Mouse (Mus musculus): Measurements from ENCODE around the gene Olfr172. TPM values are rescaled to one million over a fixed set of nuclear protein-coding genes. Genes with fewer than 3 reads are reported as not detected.

Olfr172 gene
- not detected in 2 replicates for polyA plus RNA-seq (2015; fragmentation: Nextera tagmentation; extraction: Ambion mirVana)

DNA sequence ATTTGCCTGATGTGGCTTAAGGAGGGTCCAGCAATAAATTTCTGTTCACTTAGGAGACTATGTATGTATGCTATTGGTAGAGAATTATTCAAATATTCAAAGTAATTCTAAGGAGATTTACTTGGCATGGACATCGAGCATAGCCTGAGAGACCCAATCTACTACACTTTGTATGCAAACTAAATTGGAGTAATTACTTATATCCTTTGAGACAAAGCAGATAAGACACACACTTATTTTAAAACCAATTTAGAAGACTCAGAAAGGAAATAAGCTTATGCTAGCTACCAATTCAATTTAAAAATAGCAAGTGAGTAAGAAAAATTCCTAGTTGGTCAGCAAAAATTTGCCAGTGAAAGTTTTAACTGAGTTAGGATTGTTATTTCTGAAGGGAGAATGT is at the start of gene Olfr172:
TSS of gene Olfr172 (minus strand) at position 101 of the 400 bp plus-strand sequence.
- no peak within 1 kb of the TSS for H3K27ac ChIP-seq (replicated peaks)
- no peaks in the 10 kb centered on the region for H3K9me3 ChIP-seq (replicated peaks)
- H3K4me2 ChIP-seq = no peak within 1 kb of the TSS
- H3K27me3 ChIP-seq = no peaks in the 10 kb centered on the region
- H3K36me3 ChIP-seq (replicated peaks) = no peaks in the 10 kb centered on the region
- no peak within 1 kb of the TSS for H3K9ac ChIP-seq
- 55% methylated on average over 1 of the region's 1 CpGs for WGBS (ENCODE audit: insufficient replicate concordance)
- no peak for ATAC-seq (ENCODE audit: insufficient read depth)
- no peaks in the 10 kb centered on the region for H3K4me1 ChIP-seq (replicated peaks)
- H3K4me3 ChIP-seq (replicated peaks) = no peak within 1 kb of the TSS

GRCm38 (mm10) chr16:58800168-58800567 is 37.2 kb upstream of the Olfr172 start, which contains the start of gene Olfr173:
TSS of gene Olfr173 (minus strand) at chr16:58800268.
- H3K4me1 ChIP-seq (replicated peaks) = no peaks in the 10 kb centered on the region
- no peaks in the 10 kb centered on the region for H3K9me3 ChIP-seq (replicated peaks)
- 37% methylated on average over 2 of the region's 2 CpGs for WGBS (ENCODE audit: insufficient replicate concordance)
- H3K4me3 ChIP-seq (replicated peaks) = no peak within 1 kb of the TSS
- no peak within 1 kb of the TSS for H3K9ac ChIP-seq
- no peaks in the 10 kb centered on the region for H3K27me3 ChIP-seq
- no peak for ATAC-seq (ENCODE audit: insufficient read depth)
- H3K36me3 ChIP-seq (replicated peaks) = no peaks in the 10 kb centered on the region
- H3K4me2 ChIP-seq = no peak within 1 kb of the TSS
- H3K27ac ChIP-seq (replicated peaks) = no peak within 1 kb of the TSS

GRCm38 (mm10) chr16:58756191-58756590 is 6.8 kb downstream of the Olfr172 start:
- Histone ChIP-seq H3K9ac (no peak overlapping the region), H3K9me3 (replicated peaks) (no peaks in the 10 kb centered on the region), H3K4me2 (no peak overlapping the region), H3K36me3 (replicated peaks) (no peaks in the 10 kb centered on the region), H3K4me1 (replicated peaks) (no peaks in the 10 kb centered on the region), H3K4me3 (replicated peaks) (no peak overlapping the region), H3K27ac (replicated peaks) (no peak overlapping the region), H3K27me3 (no peaks in the 10 kb centered on the region)
- no peak for ATAC-seq (ENCODE audit: insufficient read depth)

DNA sequence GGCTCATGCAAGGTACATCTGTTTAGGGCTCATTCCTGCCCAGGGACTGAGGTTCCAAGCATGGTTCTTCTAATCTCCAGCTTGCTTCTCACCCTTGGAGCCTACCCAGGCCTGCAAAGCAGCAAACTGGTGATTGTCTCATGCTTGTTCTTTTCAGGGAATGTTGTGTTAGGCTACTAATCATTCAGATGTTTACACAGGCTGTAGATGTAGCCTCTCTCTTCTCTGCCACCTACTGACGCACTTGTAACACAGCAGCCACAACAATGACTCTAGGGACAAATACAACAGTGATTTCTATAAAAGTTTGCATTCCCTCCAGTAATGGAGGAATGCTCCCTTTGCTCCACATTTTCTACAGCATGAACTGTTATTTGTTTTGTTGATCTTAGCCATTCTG is 11.7 kb downstream of the Olfr172 start:
- Histone ChIP-seq H3K27me3 (no peaks in the 10 kb centered on the region), H3K36me3 (replicated peaks) (no peaks in the 10 kb centered on the region), H3K9me3 (replicated peaks) (no peaks in the 10 kb centered on the region), H3K9ac (no peak overlapping the region), H3K4me3 (replicated peaks) (no peak overlapping the region), H3K4me2 (no peak overlapping the region), H3K4me1 (replicated peaks) (no peaks in the 10 kb centered on the region), H3K27ac (replicated peaks) (no peak overlapping the region)
- 14% methylated on average over 1 of the region's 1 CpGs for WGBS (ENCODE audit: insufficient replicate concordance)
- ATAC-seq (ENCODE audit: insufficient read depth) = no peak

GRCm38 (mm10) chr16:58746715-58747114 is 16.3 kb downstream of the Olfr172 start:
- Histone ChIP-seq H3K4me3 (replicated peaks) (no peak overlapping the region), H3K27me3 (no peaks in the 10 kb centered on the region), H3K27ac (replicated peaks) (no peak overlapping the region), H3K4me1 (replicated peaks) (no peaks in the 10 kb centered on the region), H3K9ac (no peak overlapping the region), H3K9me3 (replicated peaks) (no peaks in the 10 kb centered on the region), H3K36me3 (replicated peaks) (no peaks in the 10 kb centered on the region), H3K4me2 (no peak overlapping the region)
- ATAC-seq (ENCODE audit: insufficient read depth) = no peak
- WGBS (ENCODE audit: insufficient replicate concordance) = 60% methylated on average over 4 of the region's 4 CpGs

GRCm38 (mm10) chr16:58740751-58741150 is 22.2 kb downstream of the Olfr172 start:
- H3K4me2 ChIP-seq = no peak overlapping the region
- no peak for ATAC-seq (ENCODE audit: insufficient read depth)
- no peaks in the 10 kb centered on the region for H3K27me3 ChIP-seq
- no peak overlapping the region for H3K27ac ChIP-seq (replicated peaks)
- H3K9me3 ChIP-seq (replicated peaks) = no peaks in the 10 kb centered on the region
- 72% methylated on average over 5 of the region's 5 CpGs for WGBS (ENCODE audit: insufficient replicate concordance)
- H3K4me1 ChIP-seq (replicated peaks) = peaks cover 9% of the 10 kb centered on the region
- no peak overlapping the region for H3K9ac ChIP-seq
- no peak overlapping the region for H3K4me3 ChIP-seq (replicated peaks)
- H3K36me3 ChIP-seq (replicated peaks) = no peaks in the 10 kb centered on the region

DNA sequence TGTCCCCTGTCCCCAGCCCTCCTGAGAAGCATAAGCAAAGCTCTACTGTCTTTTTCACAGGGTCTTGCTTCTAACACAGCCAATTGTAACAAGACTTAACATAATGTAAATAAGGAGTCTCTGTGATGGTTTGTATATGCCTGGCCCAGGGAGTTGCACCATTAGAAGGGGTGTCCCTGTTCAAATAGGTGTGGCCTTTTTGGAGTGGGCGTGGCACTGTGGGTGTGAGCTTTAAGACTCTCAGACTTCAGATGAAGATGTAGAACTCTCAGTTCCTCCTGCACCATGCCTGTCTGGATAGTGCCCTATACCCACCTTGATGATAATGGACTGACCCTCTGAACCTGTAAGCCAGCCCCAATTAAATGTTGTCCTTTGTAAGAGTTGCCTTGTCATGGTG is 24.2 kb downstream of the Olfr172 start:
- no peak overlapping the region for H3K4me2 ChIP-seq
- no peak for ATAC-seq (ENCODE audit: insufficient read depth)
- H3K4me1 ChIP-seq (replicated peaks) = peaks cover 9% of the 10 kb centered on the region
- no peak overlapping the region for H3K9ac ChIP-seq
- 0 out of 2 replicates have a peak, but pooled peaks cover 10% of the 10 kb centered on the region for H3K36me3 ChIP-seq (replicated peaks)
- H3K9me3 ChIP-seq (replicated peaks) = no peaks in the 10 kb centered on the region
- H3K27ac ChIP-seq (replicated peaks) = no peak overlapping the region
- WGBS (ENCODE audit: insufficient replicate concordance) = 57% methylated on average over 1 of the region's 1 CpGs
- no peak overlapping the region for H3K4me3 ChIP-seq (replicated peaks)
- H3K27me3 ChIP-seq = no peaks in the 10 kb centered on the region

DNA sequence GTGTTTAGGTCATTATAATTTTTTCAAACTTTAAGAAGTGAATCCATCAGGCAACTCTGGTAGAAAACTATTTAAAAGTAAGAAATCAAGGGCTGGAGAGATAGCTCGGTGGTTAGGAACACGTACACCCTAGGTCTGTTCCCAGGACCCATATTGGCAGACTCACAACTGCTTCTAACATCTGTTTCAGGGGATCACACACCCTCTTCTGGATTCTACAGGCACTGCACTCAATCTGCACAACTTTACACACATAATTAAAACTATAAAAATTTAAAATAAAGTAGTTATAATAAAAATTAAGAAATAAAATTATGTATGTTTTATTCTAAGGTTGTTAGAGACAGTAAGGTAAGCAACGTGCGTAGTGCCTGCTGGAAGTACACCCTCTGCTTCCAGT is 24.8 kb downstream of the Olfr172 start:
- H3K27me3 ChIP-seq = no peaks in the 10 kb centered on the region
- H3K4me3 ChIP-seq (replicated peaks) = no peak overlapping the region
- H3K27ac ChIP-seq (replicated peaks) = no peak overlapping the region
- H3K4me1 ChIP-seq (replicated peaks) = peaks cover 9% of the 10 kb centered on the region
- H3K4me2 ChIP-seq = no peak overlapping the region
- no peak for ATAC-seq (ENCODE audit: insufficient read depth)
- WGBS (ENCODE audit: insufficient replicate concordance) = 60% methylated on average over 4 of the region's 4 CpGs
- H3K9ac ChIP-seq = no peak overlapping the region
- no peaks in the 10 kb centered on the region for H3K9me3 ChIP-seq (replicated peaks)
- 0 out of 2 replicates have a peak, but pooled peaks cover 11% of the 10 kb centered on the region for H3K36me3 ChIP-seq (replicated peaks)

DNA sequence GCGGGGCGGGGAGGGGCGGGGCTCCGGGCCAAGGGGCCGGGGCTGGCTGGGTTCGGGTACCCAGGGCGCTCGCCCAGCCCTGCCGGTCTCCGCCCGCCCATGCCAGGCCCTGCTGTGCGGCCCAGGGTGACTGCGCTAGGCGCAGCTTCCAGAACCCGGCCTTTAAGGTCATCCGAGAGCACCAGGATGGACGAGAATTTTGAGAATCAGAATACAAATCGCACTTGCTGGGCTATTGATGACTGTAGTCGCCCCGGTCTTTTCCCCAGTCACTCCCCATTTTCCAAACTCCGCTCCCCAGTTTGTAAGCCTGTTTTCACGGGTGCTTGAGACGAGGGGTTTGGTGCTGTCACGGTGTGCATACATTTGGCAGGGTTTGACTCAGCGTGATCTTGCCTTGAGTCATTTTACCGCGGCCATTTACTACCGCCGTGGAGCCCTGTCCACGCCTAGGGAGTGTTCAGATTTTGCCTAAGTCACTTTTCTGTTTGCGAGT is 34.8 kb downstream of the Olfr172 start:
- H3K36me3 ChIP-seq (replicated peaks) = peaks cover 34% of the 10 kb centered on the region
- H3K9ac ChIP-seq = peak overlapping the region; percentile 74
- H3K27me3 ChIP-seq = no peaks in the 10 kb centered on the region
- ATAC-seq (ENCODE audit: insufficient read depth) = peak; percentile 92
- H3K4me1 ChIP-seq (replicated peaks) = peaks cover 13% of the 10 kb centered on the region
- H3K4me3 ChIP-seq (replicated peaks) = peak overlapping the region; percentile 86
- peak overlapping the region; percentile 88 for H3K4me2 ChIP-seq
- no peaks in the 10 kb centered on the region for H3K9me3 ChIP-seq (replicated peaks)
- H3K27ac ChIP-seq (replicated peaks) = peak overlapping the region; percentile 79
- WGBS (ENCODE audit: insufficient replicate concordance) = under 1% methylated on average over 27 of the region's 31 CpGs

DNA sequence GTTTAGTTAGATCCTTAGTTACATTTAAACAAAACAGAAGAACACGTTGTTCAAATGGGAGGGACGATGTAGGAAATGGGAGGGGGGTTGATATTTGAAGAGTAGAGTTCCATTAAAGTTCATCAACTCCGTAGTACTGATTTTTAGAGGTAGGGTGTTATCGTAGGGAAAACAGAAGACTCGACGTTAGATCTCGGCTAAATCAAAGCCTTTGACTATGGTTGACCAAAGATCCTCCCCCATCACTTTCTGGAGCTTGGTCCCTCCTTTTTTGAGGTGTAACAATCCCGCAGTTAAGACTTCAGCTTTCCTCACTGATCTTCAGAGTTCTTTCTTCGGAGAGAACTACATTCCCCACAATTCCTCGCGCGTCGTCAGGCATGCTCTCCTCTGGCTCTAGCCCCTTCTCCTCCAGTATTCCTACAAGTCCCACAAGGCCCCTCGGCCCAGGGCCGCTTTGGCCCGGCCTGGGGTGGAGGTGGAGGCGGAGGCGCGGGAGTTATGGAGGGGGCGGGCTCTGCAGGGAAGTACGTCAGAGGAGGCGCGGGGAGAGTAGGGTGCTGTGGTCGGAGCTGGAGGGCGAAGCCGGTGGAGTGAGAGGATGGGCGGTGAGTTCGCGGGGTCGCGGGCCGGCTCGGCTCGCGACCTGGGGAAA is 35.4 kb downstream of the Olfr172 start, which contains the start of gene Cldnd1:
TSS of gene Cldnd1 (plus strand) at position 434 of the 655 bp plus-strand sequence.
- 2% methylated on average over 35 of the region's 35 CpGs for WGBS (ENCODE audit: insufficient replicate concordance)

DNA sequence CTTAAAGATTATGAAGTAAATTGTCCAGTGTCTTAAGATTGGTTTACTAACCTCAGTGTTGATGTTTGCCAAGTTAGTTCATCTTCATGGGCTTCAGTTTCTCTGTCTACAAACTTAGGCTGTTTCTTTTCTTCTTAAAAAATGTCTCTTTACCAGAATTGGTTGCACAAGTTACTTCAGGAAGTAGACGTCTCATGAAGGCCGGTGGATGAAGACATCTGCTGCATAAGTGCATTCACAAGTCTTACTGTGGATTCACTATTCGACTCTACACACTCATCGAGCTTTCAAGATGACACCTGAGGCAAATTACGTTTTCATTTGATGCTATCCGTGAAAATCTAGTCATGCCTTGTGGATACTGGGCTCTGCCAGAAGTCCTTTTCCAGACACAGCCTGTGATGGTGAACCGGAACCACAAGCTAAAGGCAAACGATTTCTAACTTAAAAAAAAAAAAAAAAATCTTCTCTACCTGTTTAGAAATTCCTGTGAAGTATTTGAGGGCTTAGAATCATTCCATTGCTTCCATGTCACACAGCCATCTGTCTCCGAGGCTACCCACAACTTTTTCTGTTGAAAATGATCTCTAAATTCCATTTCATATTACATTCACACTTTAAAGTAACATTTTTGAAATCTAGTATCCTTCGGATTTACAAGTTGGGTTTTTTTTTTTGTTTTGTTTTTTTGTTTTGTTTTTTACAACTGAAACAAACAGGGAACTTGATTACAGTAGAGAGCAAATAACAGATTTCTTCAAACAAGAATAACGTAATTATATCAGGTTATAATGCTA is 36.1 kb downstream of the Olfr172 start:
- Histone ChIP-seq H3K27me3 (no peaks in the 10 kb centered on the region), H3K9me3 (replicated peaks) (no peaks in the 10 kb centered on the region), H3K27ac (replicated peaks) (no peak overlapping the region), H3K9ac (no peak overlapping the region; the same call in 1 of the 2 replicates), H3K4me2 (peak overlapping the region; percentile 88), H3K4me1 (replicated peaks) (peaks cover 13% of the 10 kb centered on the region), H3K36me3 (replicated peaks) (peaks cover 22% of the 10 kb centered on the region), H3K4me3 (replicated peaks) (peak overlapping the region; percentile 86; the same call in 1 of the 2 replicates)
- ATAC-seq (ENCODE audit: insufficient read depth) = no peak
- WGBS (ENCODE audit: insufficient replicate concordance) = 66% methylated on average over 11 of the region's 11 CpGs

More for the DNA sequence above, 35.4 kb downstream of the Olfr172 start, which contains the start of gene Cldnd1:
- Histone ChIP-seq H3K4me3 (replicated peaks) (peak within 1 kb of the TSS; percentile 86), H3K27ac (replicated peaks) (peak within 1 kb of the TSS; percentile 79), H3K9ac (peak within 1 kb of the TSS; percentile 74), H3K4me1 (replicated peaks) (peaks cover 13% of the 10 kb centered on the region), H3K4me2 (peak within 1 kb of the TSS; percentile 88), H3K27me3 (no peaks in the 10 kb centered on the region), H3K36me3 (replicated peaks) (peaks cover 29% of the 10 kb centered on the region), H3K9me3 (replicated peaks) (no peaks in the 10 kb centered on the region)
- peak; percentile 100 for ATAC-seq (ENCODE audit: insufficient read depth)

All from liver, embryonic 15.5 days (tissue).